Mouse (Mus musculus) hindbrain, embryonic 14.5 days (tissue): Measurements from ENCODE around the gene Tmem238l. TPM values are rescaled to one million over a fixed set of nuclear protein-coding genes. Genes with fewer than 3 reads are reported as not detected.

Source experiments
- ATAC-seq: fragments of 200-750 bp; cut with Nextera tagmentation; 2 replicates; pipeline ENCODE4 v1.8.0; 2017; ENCODE audit warnings: moderate number of reproducible peaks, mild to moderate bottlenecking, moderate TSS enrichment, moderate library complexity; ENCODE audit not compliant: low FRiP score
- DNase-seq: peaks from one replicate; pipeline ENCODE4 v3.0.0-alpha.2; 2015; ENCODE audit warnings: low spot score
- H3K27ac ChIP-seq: fragments of 300-500 bp; sonication (generic); 2 replicates; pipeline ENCODE4 v1.5.1; 2014; ENCODE audit warnings: mild to moderate bottlenecking, moderate library complexity
- H3K27me3 ChIP-seq: fragments of 300-500 bp; sonication (generic); 2 replicates; pipeline ENCODE4 v1.6.1; 2014; ENCODE audit warnings: mild to moderate bottlenecking, low read length, mixed read lengths; ENCODE audit not compliant: control insufficient read depth, insufficient read depth
- H3K36me3 ChIP-seq: fragments of 300-500 bp; sonication (generic); replicated peaks from 2 replicates; pipeline ENCODE4 v1.6.1; 2014; ENCODE audit not compliant: control insufficient read depth, insufficient read depth
- H3K4me1 ChIP-seq: fragments of 300-500 bp; sonication (generic); replicated peaks from 2 replicates; pipeline ENCODE4 v1.6.1; 2014; ENCODE audit warnings: antibody characterized with exemption, low read length, mixed read lengths; ENCODE audit not compliant: control insufficient read depth, insufficient read depth
- H3K4me2 ChIP-seq: fragments of 300-500 bp; sonication (generic); replicated peaks from 2 replicates; pipeline ENCODE4 v1.6.1; 2014; ENCODE audit warnings: mild to moderate bottlenecking, moderate library complexity
- H3K4me3 ChIP-seq: fragments of 300-500 bp; sonication (generic); replicated peaks from 2 replicates; pipeline ENCODE4 v1.5.1; 2014; ENCODE audit warnings: mild to moderate bottlenecking, low read length
- H3K9ac ChIP-seq: fragments of 300-500 bp; sonication (generic); 2 replicates; pipeline ENCODE4 v1.6.1; 2014
- H3K9me3 ChIP-seq: fragments of 300-500 bp; sonication (generic); 2 replicates; pipeline ENCODE4 v1.6.1; 2016; ENCODE audit warnings: low read length; ENCODE audit not compliant: control insufficient read depth
- WGBS: fragments of 180-500 bp; shearing (Covaris S2); extraction: QIAGEN DNeasy Blood & Tissue Kit; methylation state at CpG from one replicate; pipeline ENCODE4 v1.1.7; 2014; 5-methylcytosine and 5-hydroxymethylcytosine counted together
- polyA plus RNA-seq: library from polyadenylated mRNA; unstranded; fragments of >200 nt; fragmentation: Nextera tagmentation; extraction: Ambion mirVana; gene quantifications from 2 replicates; pipeline ENCODE4 v1.2.1, GENCODE M21; 2014

Gene Tmem238l
- polyA plus RNA-seq, 1 experiment from 2014 or later: not detected

- Histone ChIP-seq H3K4me1 (no peaks in the 10 kb centered on the region), H3K9me3 (no peaks in the 10 kb centered on the region), H3K9ac (no peak overlapping the region), H3K4me2 (no peak overlapping the region), H3K36me3 (no peaks in the 10 kb centered on the region), H3K27ac (no peak overlapping the region), H3K4me3 (no peak overlapping the region), H3K27me3 (no peaks in the 10 kb centered on the region)
- no peak for ATAC-seq
- WGBS: 81% methylated on average over 1 of the region's 1 CpGs
- DNase-seq: no peak
These were observed 12.1 kb downstream of the Tmem238l start for GRCm38 (mm10) chr11:66968575-66968974.

- ATAC-seq (no peak), DNase-seq (no peak)
- Histone ChIP-seq H3K4me3 (no peak overlapping the region), H3K4me2 (no peak overlapping the region), H3K4me1 (no peaks in the 10 kb centered on the region), H3K27ac (no peak overlapping the region), H3K9me3 (peaks cover 17% of the 10 kb centered on the region), H3K27me3 (no peaks in the 10 kb centered on the region), H3K9ac (no peak overlapping the region), H3K36me3 (no peaks in the 10 kb centered on the region)
- 84% methylated on average over 3 of the region's 3 CpGs for WGBS
These were observed 17.1 kb downstream of the Tmem238l start for GRCm38 (mm10) chr11:66973507-66973906.

GRCm38 (mm10) chr11:66975606-66976330 is 19.3 kb downstream of the Tmem238l start:
- Histone ChIP-seq H3K4me3 (no peak overlapping the region), H3K27me3 (no peaks in the 10 kb centered on the region), H3K27ac (no peak overlapping the region), H3K4me1 (no peaks in the 10 kb centered on the region), H3K9ac (no peak overlapping the region), H3K9me3 (peaks cover 17% of the 10 kb centered on the region), H3K4me2 (no peak overlapping the region), H3K36me3 (no peaks in the 10 kb centered on the region)
- DNase-seq (no peak), ATAC-seq (no peak)
- WGBS: 92% methylated on average over 7 of the region's 7 CpGs

- DNase-seq: no peak
- WGBS: 77% methylated on average over 15 of the region's 15 CpGs
These were observed 25.1 kb downstream of the Tmem238l start for GRCm38 (mm10) chr11:66981336-66982115.

GRCm38 (mm10) chr11:66982794-66983193 is 26.4 kb downstream of the Tmem238l start:
- no peak overlapping the region for H3K4me3 ChIP-seq
- H3K36me3 ChIP-seq: no peaks in the 10 kb centered on the region
- no peak overlapping the region for H3K9ac ChIP-seq
- H3K4me2 ChIP-seq: no peak overlapping the region
- DNase-seq (no peak), ATAC-seq (no peak)
- H3K4me1 ChIP-seq: peaks cover 14% of the 10 kb centered on the region
- H3K27me3 ChIP-seq: no peaks in the 10 kb centered on the region
- H3K27ac ChIP-seq: no peak overlapping the region
- WGBS: 38% methylated on average over 6 of the region's 6 CpGs
- no peaks in the 10 kb centered on the region for H3K9me3 ChIP-seq

More at GRCm38 (mm10) chr11:66981336-66982115, 25.1 kb downstream of the Tmem238l start:
- Histone ChIP-seq H3K36me3 (no peaks in the 10 kb centered on the region), H3K27me3 (no peaks in the 10 kb centered on the region), H3K4me1 (peaks cover 14% of the 10 kb centered on the region), H3K9me3 (0 out of 2 replicates have a peak, but pooled peaks cover under 1% of the 10 kb centered on the region), H3K4me3 (no peak overlapping the region), H3K9ac (no peak overlapping the region), H3K27ac (no peak overlapping the region), H3K4me2 (no peak overlapping the region)
- no peak for ATAC-seq

GRCm38 (mm10) chr11:66983422-66984164 is 27.2 kb downstream of the Tmem238l start:
- DNase-seq (no peak), ATAC-seq (no peak)
- no peaks in the 10 kb centered on the region for H3K9me3 ChIP-seq
- H3K4me1 ChIP-seq: peaks cover 14% of the 10 kb centered on the region
- H3K27me3 ChIP-seq: no peaks in the 10 kb centered on the region
- 66% methylated on average over 11 of the region's 11 CpGs for WGBS
- H3K4me3 ChIP-seq: no peak overlapping the region
- H3K4me2 ChIP-seq: peak overlapping the region; percentile 81; the same call in 1 of the 2 replicates
- no peaks in the 10 kb centered on the region for H3K36me3 ChIP-seq
- H3K27ac ChIP-seq: peak overlapping the region; percentile 79; the same call in 1 of the 2 replicates
- H3K9ac ChIP-seq: peak overlapping the region; percentile 70; the same call in 1 of the 2 replicates

GRCm38 (mm10) chr11:66984165-66985135 is 28.0 kb downstream of the Tmem238l start:
- H3K27me3 ChIP-seq: no peaks in the 10 kb centered on the region
- no peaks in the 10 kb centered on the region for H3K9me3 ChIP-seq
- peak overlapping the region; percentile 79 for H3K27ac ChIP-seq
- WGBS: 5% methylated on average over 28 of the region's 28 CpGs
- peak overlapping the region; percentile 38 for H3K4me3 ChIP-seq
- peaks cover 14% of the 10 kb centered on the region for H3K4me1 ChIP-seq
- no peaks in the 10 kb centered on the region for H3K36me3 ChIP-seq
- peak; percentile 77 for ATAC-seq
- H3K9ac ChIP-seq: peak overlapping the region; percentile 70
- DNase-seq: peak; percentile 90
- peak overlapping the region; percentile 81 for H3K4me2 ChIP-seq

- no peak for ATAC-seq
These were observed 28.8 kb downstream of the Tmem238l start for GRCm38 (mm10) chr11:66985136-66985702.

More at GRCm38 (mm10) chr11:66985136-66985702, 28.8 kb downstream of the Tmem238l start:
- no peaks in the 10 kb centered on the region for H3K36me3 ChIP-seq
- H3K9me3 ChIP-seq: no peaks in the 10 kb centered on the region
- H3K4me1 ChIP-seq: peaks cover 14% of the 10 kb centered on the region
- no peaks in the 10 kb centered on the region for H3K27me3 ChIP-seq
- peak overlapping the region; percentile 70; the same call in 1 of the 2 replicates for H3K9ac ChIP-seq
- peak overlapping the region; percentile 79; the same call in 1 of the 2 replicates for H3K27ac ChIP-seq
- 32% methylated on average over 11 of the region's 11 CpGs for WGBS
- peak overlapping the region; percentile 38 for H3K4me3 ChIP-seq
- H3K4me2 ChIP-seq: peak overlapping the region; percentile 81
- DNase-seq: no peak
